Mouse (Mus musculus) stomach, postnatal 0 days (tissue): ENCODE data around the gene Zglp1. TPM values are rescaled to one million over a fixed set of nuclear protein-coding genes. Genes with fewer than 3 reads are reported as not detected.

Experiments
- ATAC-seq: fragments of 200-750 bp; cut with Nextera tagmentation; 2 replicates; pipeline ENCODE4 v1.8.0; 2017; ENCODE audit not compliant: low FRiP score, low TSS enrichment
- DNase-seq: peaks from one replicate; pipeline ENCODE4 v3.0.0-alpha.2; 2016; ENCODE audit warnings: low spot score
- H3K27ac ChIP-seq: fragments of 300-500 bp; sonication (generic); replicated peaks from 2 replicates; pipeline ENCODE4 v1.5.1; 2014; ENCODE audit warnings: mild to moderate bottlenecking, control low read depth
- H3K27me3 ChIP-seq: fragments of 300-500 bp; sonication (generic); 2 replicates; pipeline ENCODE4 v1.6.1; 2014; ENCODE audit warnings: low read length; ENCODE audit not compliant: control insufficient read depth, insufficient read depth
- H3K36me3 ChIP-seq: fragments of 300-500 bp; sonication (generic); 2 replicates; pipeline ENCODE4 v1.6.1; 2014; ENCODE audit warnings: low read length, mixed read lengths; ENCODE audit not compliant: control insufficient read depth, insufficient read depth
- H3K4me1 ChIP-seq: fragments of 300-500 bp; sonication (generic); replicated peaks from 2 replicates; pipeline ENCODE4 v1.6.1; 2014; ENCODE audit warnings: antibody characterized with exemption; ENCODE audit not compliant: control insufficient read depth, insufficient read depth
- H3K4me2 ChIP-seq: fragments of 300-500 bp; sonication (generic); replicated peaks from 2 replicates; pipeline ENCODE4 v1.6.1; 2014; ENCODE audit warnings: low read depth, mild to moderate bottlenecking, control low read depth, moderate library complexity
- H3K4me3 ChIP-seq: fragments of 300-500 bp; sonication (generic); 2 replicates; pipeline ENCODE4 v1.5.1; 2014; ENCODE audit warnings: low read depth, low read length, control low read depth
- H3K9ac ChIP-seq: fragments of 300-500 bp; sonication (generic); 2 replicates; pipeline ENCODE4 v1.6.1; 2014; ENCODE audit warnings: mild to moderate bottlenecking, low read length, control low read depth, mixed read lengths
- H3K9me3 ChIP-seq: fragments of 300-500 bp; sonication (generic); 2 replicates; pipeline ENCODE4 v1.6.1; 2016; ENCODE audit warnings: low read length; ENCODE audit not compliant: control insufficient read depth
- CTCF ChIP-seq: IDR thresholded peaks from 2 replicates; pipeline ENCODE4 v1.5.1; 2016; ENCODE audit warnings: antibody characterized with exemption, low read depth, mild to moderate bottlenecking, moderate library complexity
- EP300 ChIP-seq: optimal IDR thresholded peaks from 2 replicates; pipeline ENCODE3; 2016; ENCODE audit warnings: antibody characterized with exemption
- WGBS: fragments of 180-500 bp; shearing (Covaris S2); extraction: QIAGEN DNeasy Blood & Tissue Kit; methylation state at CpG from one replicate; pipeline ENCODE4 v1.1.7; 2014; 5-methylcytosine and 5-hydroxymethylcytosine counted together
- polyA plus RNA-seq: library from polyadenylated mRNA; unstranded; fragments of >200 nt; fragmentation: Nextera tagmentation; extraction: Ambion mirVana; gene quantifications from 2 replicates; pipeline ENCODE4 v1.2.1, GENCODE M21; 2015

Zglp1 gene
- polyA plus RNA-seq = not detected in 2 replicates

- ATAC-seq = no peak
These were observed at the start of gene Zglp1 for GRCm38 (mm10) chr9:21067006-21067684. Zglp1 (minus strand) TSS chr9:21067093.

GRCm38 (mm10) chr9:21115105-21115504 lies 48.2 kb upstream of the Zglp1 start:
- no peak overlapping the region for H3K4me2 ChIP-seq
- no peaks in the 10 kb centered on the region for H3K9me3 ChIP-seq
- H3K4me3 ChIP-seq = no peak overlapping the region
- no peak overlapping the region for H3K27ac ChIP-seq
- peaks cover 2% of the 10 kb centered on the region; the same call in 1 of the 2 replicates for H3K36me3 ChIP-seq
- H3K27me3 ChIP-seq = no peaks in the 10 kb centered on the region
- DNase-seq (no peak), ATAC-seq (no peak)
- TF ChIP-seq EP300 (no peak), CTCF (no peak)
- 90% methylated on average over 8 of the region's 8 CpGs for WGBS
- H3K4me1 ChIP-seq = no peaks in the 10 kb centered on the region
- H3K9ac ChIP-seq = no peak overlapping the region

More at GRCm38 (mm10) chr9:21067006-21067684, at the start of gene Zglp1:
- H3K9me3 ChIP-seq = no peaks in the 10 kb centered on the region
- H3K4me2 ChIP-seq = no peak within 1 kb of the TSS
- no peak within 1 kb of the TSS for H3K27ac ChIP-seq
- WGBS = 80% methylated on average over 27 of the region's 27 CpGs
- H3K9ac ChIP-seq = no peak within 1 kb of the TSS
- DNase-seq = no peak
- TF ChIP-seq CTCF = no peak
- no peak for TF ChIP-seq EP300
- H3K36me3 ChIP-seq = peaks cover 7% of the 10 kb centered on the region; the same call in 1 of the 2 replicates
- H3K4me1 ChIP-seq = no peaks in the 10 kb centered on the region
- no peak within 1 kb of the TSS for H3K4me3 ChIP-seq
- no peaks in the 10 kb centered on the region for H3K27me3 ChIP-seq

GRCm38 (mm10) chr9:21114190-21114589 lies 47.3 kb upstream of the Zglp1 start:
- DNase-seq (no peak), ATAC-seq (no peak)
- WGBS = 86% methylated on average over 7 of the region's 7 CpGs
- H3K9me3 ChIP-seq = no peaks in the 10 kb centered on the region
- no peak overlapping the region for H3K27ac ChIP-seq
- H3K4me2 ChIP-seq = no peak overlapping the region
- H3K9ac ChIP-seq = no peak overlapping the region
- H3K4me3 ChIP-seq = no peak overlapping the region
- no peaks in the 10 kb centered on the region for H3K4me1 ChIP-seq
- peaks cover 2% of the 10 kb centered on the region; the same call in 1 of the 2 replicates for H3K36me3 ChIP-seq
- H3K27me3 ChIP-seq = no peaks in the 10 kb centered on the region
- TF ChIP-seq EP300 (no peak), CTCF (no peak)

GRCm38 (mm10) chr9:21113751-21114150 lies 46.9 kb upstream of the Zglp1 start:
- H3K27ac ChIP-seq = no peak overlapping the region
- H3K4me1 ChIP-seq = no peaks in the 10 kb centered on the region
- H3K36me3 ChIP-seq = peaks cover 2% of the 10 kb centered on the region; the same call in 1 of the 2 replicates
- no peak for DNase-seq
- no peaks in the 10 kb centered on the region for H3K27me3 ChIP-seq
- H3K4me3 ChIP-seq = no peak overlapping the region
- no peaks in the 10 kb centered on the region for H3K9me3 ChIP-seq
- TF ChIP-seq CTCF (no peak), EP300 (no peak)
- 81% methylated on average over 6 of the region's 6 CpGs for WGBS
- H3K9ac ChIP-seq = no peak overlapping the region
- no peak for ATAC-seq
- H3K4me2 ChIP-seq = no peak overlapping the region

GRCm38 (mm10) chr9:21107607-21108237 lies 40.8 kb upstream of the Zglp1 start:
- ATAC-seq (no peak), DNase-seq (peak; percentile 58)
- Histone ChIP-seq H3K36me3 (peaks cover 2% of the 10 kb centered on the region; the same call in 1 of the 2 replicates), H3K9me3 (no peaks in the 10 kb centered on the region), H3K4me3 (no peak overlapping the region), H3K4me2 (no peak overlapping the region), H3K4me1 (no peaks in the 10 kb centered on the region), H3K9ac (no peak overlapping the region), H3K27ac (no peak overlapping the region), H3K27me3 (no peaks in the 10 kb centered on the region)
- TF ChIP-seq EP300 (no peak), CTCF (no peak)
- WGBS = 39% methylated on average over 23 of the region's 23 CpGs
